Mouse (Mus musculus): ENCODE data around the gene Cog8.

DNA sequence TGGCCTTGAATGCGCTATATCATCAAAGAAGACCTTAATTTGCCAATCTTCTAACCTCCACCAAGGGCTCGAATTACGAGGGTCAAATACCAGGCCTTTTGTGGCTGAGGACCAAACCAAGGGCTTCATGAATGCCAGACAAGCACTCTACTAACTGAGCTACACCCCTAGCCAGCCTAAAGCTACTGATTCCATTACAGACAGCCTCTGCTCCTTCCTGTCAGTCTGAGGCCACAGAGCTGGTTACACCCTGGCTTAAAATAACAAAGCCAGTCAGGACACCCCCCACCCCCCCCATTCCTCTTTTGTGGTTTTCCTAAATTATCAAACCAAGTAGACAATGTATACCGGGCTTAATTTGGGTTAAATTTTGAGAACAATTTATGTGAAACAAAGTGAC lies 17.2 kb upstream of the Cog8 start:
- TF ChIP-seq GATA1 (IDR thresholded peaks at IDR 0.05; ENCODE audit: borderline replicate concordance, low read length): no peak
- no peak for TF ChIP-seq FLI1 (IDR thresholded peaks at IDR 0.05; ENCODE audit: low read length)
